Mouse (Mus musculus): ENCODE measurements around the gene Podxl.
A peak's percentile ranks its signal among the peaks of the same experiment; 100 is the strongest.
"Not testable (repeated sequence)": the region's sequence is repeated elsewhere in the genome, so short reads cannot be mapped to it uniquely, and the experiment has no call there.

Podxl gene

GRCm38 (mm10) chr6:31564901-31565391, 1.2 kb upstream of the Podxl start:
- peak; percentile 68 for DNase-seq

GRCm38 (mm10) chr6:31564182-31564531, 376 bp upstream of the Podxl start:
- no peak for DNase-seq

GRCm38 (mm10) chr6:31562371-31563080, 1.3 kb downstream of the Podxl start:
- peak; percentile 17 for DNase-seq

GRCm38 (mm10) chr6:31561948-31562347, 1.8 kb downstream of the Podxl start:
- DNase-seq = not testable (repeated sequence)

GRCm38 (mm10) chr6:31560138-31560959, 3.4 kb downstream of the Podxl start:
- peak; percentile 14 for DNase-seq

GRCm38 (mm10) chr6:31556460-31557100, 7.2 kb downstream of the Podxl start:
- no peak for DNase-seq

GRCm38 (mm10) chr6:31550876-31551532, 12.8 kb downstream of the Podxl start:
- DNase-seq = peak; percentile 15

GRCm38 (mm10) chr6:31549361-31550051, 14.3 kb downstream of the Podxl start:
- DNase-seq = no peak

GRCm38 (mm10) chr6:31544318-31544717, 19.5 kb downstream of the Podxl start:
- no peak for DNase-seq

GRCm38 (mm10) chr6:31540018-31540417, 23.8 kb downstream of the Podxl start:
- DNase-seq = no peak

GRCm38 (mm10) chr6:31538112-31538511, 25.7 kb downstream of the Podxl start:
- no peak for DNase-seq

GRCm38 (mm10) chr6:31537193-31537592, 26.6 kb downstream of the Podxl start:
- DNase-seq = no peak

- DNase-seq = no peak
Measured at GRCm38 (mm10) chr6:31534705-31535104, 29.1 kb downstream of the Podxl start.

GRCm38 (mm10) chr6:31531880-31532279, 31.9 kb downstream of the Podxl start:
- no peak for DNase-seq

- DNase-seq = no peak
Measured at GRCm38 (mm10) chr6:31528339-31528738, 35.4 kb downstream of the Podxl start.

GRCm38 (mm10) chr6:31527897-31528296, 35.9 kb downstream of the Podxl start:
- DNase-seq = peak; percentile 61

GRCm38 (mm10) chr6:31526929-31527328, 36.9 kb downstream of the Podxl start:
- no peak for DNase-seq

- peak; percentile 80 for DNase-seq
Measured at GRCm38 (mm10) chr6:31525231-31525900, 38.4 kb downstream of the Podxl start.

GRCm38 (mm10) chr6:31524647-31525046, 39.1 kb downstream of the Podxl start:
- no peak for DNase-seq

GRCm38 (mm10) chr6:31524121-31524520, 39.7 kb downstream of the Podxl start:
- no peak for DNase-seq

GRCm38 (mm10) chr6:31523657-31524056, 40.1 kb downstream of the Podxl start:
- DNase-seq = no peak

- DNase-seq = no peak
Measured at GRCm38 (mm10) chr6:31523039-31523438, 40.7 kb downstream of the Podxl start.
